Mouse (Mus musculus): Measurements from ENCODE around the gene Zkscan8. TPM values are rescaled to one million over a fixed set of nuclear protein-coding genes. Genes with fewer than 3 reads are reported as not detected.
"Not testable (repeated sequence)": the region's sequence is repeated elsewhere in the genome, so short reads cannot be mapped to it uniquely, and the experiment has no call there.

Gene Zkscan8
- polyA plus RNA-seq, 1 experiment from 2014 or later, result 11.9 TPM

DNA sequence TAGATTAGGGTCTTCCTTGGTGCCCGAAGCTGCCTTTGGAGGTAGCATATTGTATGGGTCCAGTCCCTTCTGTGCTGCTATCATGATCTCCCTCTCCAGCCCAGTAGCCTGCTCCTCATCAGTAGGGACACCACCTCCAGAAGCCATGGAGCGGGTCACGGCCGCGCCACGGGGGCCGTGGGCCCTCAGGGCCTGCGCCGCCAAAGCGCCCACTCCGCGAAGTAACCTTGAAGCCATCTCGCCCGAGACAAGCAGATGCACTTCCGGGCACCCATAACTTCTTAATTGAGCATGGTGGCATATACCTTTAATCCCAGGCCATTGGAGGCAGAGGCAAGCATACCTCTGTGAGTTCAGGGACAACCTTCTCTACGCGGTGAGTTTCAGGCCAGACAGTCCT is 29.7 kb downstream of the Zkscan8 start, which contains the start of gene Gm11273:
TSS of gene Gm11273 (minus strand) at position 237 of the 400 bp plus-strand sequence.
- ATAC-seq (replicated peaks; ENCODE audit: insufficient number of reproducible peaks, low FRiP score, low TSS enrichment, low read depth); H3K4me3 ChIP-seq (ENCODE audit: low read depth, low read length); H3K9me3 ChIP-seq (replicated peaks; ENCODE audit: control insufficient read depth, low read length); DNase-seq (ENCODE audit: low spot score); H3K4me1 ChIP-seq (ENCODE audit: control insufficient read depth, insufficient read depth, low read length); H3K27me3 ChIP-seq (ENCODE audit: control insufficient read depth, insufficient read depth, low read length); H3K27ac ChIP-seq (replicated peaks; ENCODE audit: low read depth, low read length); H3K4me2 ChIP-seq (ENCODE audit: low read depth, low read length); H3K9ac ChIP-seq (replicated peaks; ENCODE audit: low read length); H3K36me3 ChIP-seq (replicated peaks; ENCODE audit: control insufficient read depth, insufficient read depth, low read depth, low read length): not testable (repeated sequence)
- WGBS, result 92% methylated on average over 16 of the region's 17 CpGs

DNA sequence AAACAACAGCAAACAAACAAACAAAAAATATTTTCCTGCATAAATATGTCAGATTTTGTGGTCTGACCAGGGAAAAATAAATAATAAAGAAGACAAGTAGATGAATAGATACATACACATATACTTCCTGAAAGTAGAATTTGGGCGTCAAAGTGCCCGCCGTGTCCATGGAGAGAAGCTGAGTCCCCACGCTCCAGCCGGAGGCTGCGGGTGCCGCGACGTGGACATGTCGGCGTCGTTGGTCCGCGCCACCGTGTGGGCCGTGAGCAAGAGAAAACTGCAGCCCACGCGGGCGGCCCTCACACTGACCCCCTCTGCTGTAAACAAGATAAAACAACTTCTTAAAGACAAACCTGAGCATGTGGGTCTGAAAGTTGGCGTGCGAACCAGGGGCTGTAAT is 35.8 kb downstream of the Zkscan8 start, which contains the start of gene AK157302:
TSS of gene AK157302 (plus strand) at position 144 of the 400 bp plus-strand sequence.
- Histone ChIP-seq H3K4me3 (ENCODE audit: low read depth, low read length) (no peak within 1 kb of the TSS), H3K9me3 (replicated peaks; ENCODE audit: control insufficient read depth, low read length) (no peaks in the 10 kb centered on the region), H3K27me3 (ENCODE audit: control insufficient read depth, insufficient read depth, low read length) (no peaks in the 10 kb centered on the region), H3K4me1 (ENCODE audit: control insufficient read depth, insufficient read depth, low read length) (no peaks in the 10 kb centered on the region), H3K9ac (replicated peaks; ENCODE audit: low read length) (no peak within 1 kb of the TSS), H3K27ac (replicated peaks; ENCODE audit: low read depth, low read length) (no peak within 1 kb of the TSS), H3K4me2 (ENCODE audit: low read depth, low read length) (no peak within 1 kb of the TSS), H3K36me3 (replicated peaks; ENCODE audit: control insufficient read depth, insufficient read depth, low read depth, low read length) (no peaks in the 10 kb centered on the region)
- 89% methylated on average over 21 of the region's 21 CpGs for WGBS
- ATAC-seq (replicated peaks; ENCODE audit: insufficient number of reproducible peaks, low FRiP score, low TSS enrichment, low read depth) (no peak), DNase-seq (ENCODE audit: low spot score) (no peak)

DNA sequence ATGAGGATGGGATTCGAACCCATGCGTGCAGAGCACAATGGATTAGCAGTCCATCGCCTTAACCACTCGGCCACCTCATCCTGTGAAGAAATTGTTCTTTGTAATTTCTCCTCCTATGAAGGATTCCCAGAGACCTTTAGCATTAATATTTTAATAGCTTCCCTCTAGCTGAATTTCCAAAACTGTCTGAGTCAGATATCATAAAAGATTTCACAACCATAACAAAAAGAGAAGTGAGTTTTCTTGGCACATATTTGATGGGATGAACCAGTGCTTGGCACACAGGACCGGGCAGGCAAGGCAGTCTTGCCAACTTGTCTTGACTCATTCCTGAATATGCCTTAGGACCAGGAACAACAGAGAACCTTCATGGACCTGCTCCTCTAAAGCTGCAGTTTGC is 38.1 kb downstream of the Zkscan8 start:
- no peak overlapping the region for H3K27ac ChIP-seq (replicated peaks; ENCODE audit: low read depth, low read length)
- ATAC-seq (replicated peaks; ENCODE audit: insufficient number of reproducible peaks, low FRiP score, low TSS enrichment, low read depth), result no peak
- no peak overlapping the region for H3K4me2 ChIP-seq (ENCODE audit: low read depth, low read length)
- DNase-seq (ENCODE audit: low spot score), result no peak
- H3K4me3 ChIP-seq (ENCODE audit: low read depth, low read length), result no peak overlapping the region
- no peaks in the 10 kb centered on the region for H3K4me1 ChIP-seq (ENCODE audit: control insufficient read depth, insufficient read depth, low read length)
- WGBS, result 93% methylated on average over 5 of the region's 5 CpGs
- no peaks in the 10 kb centered on the region for H3K9me3 ChIP-seq (replicated peaks; ENCODE audit: control insufficient read depth, low read length)
- H3K36me3 ChIP-seq (replicated peaks; ENCODE audit: control insufficient read depth, insufficient read depth, low read depth, low read length), result no peaks in the 10 kb centered on the region
- no peaks in the 10 kb centered on the region for H3K27me3 ChIP-seq (ENCODE audit: control insufficient read depth, insufficient read depth, low read length)
- H3K9ac ChIP-seq (replicated peaks; ENCODE audit: low read length), result no peak overlapping the region

DNA sequence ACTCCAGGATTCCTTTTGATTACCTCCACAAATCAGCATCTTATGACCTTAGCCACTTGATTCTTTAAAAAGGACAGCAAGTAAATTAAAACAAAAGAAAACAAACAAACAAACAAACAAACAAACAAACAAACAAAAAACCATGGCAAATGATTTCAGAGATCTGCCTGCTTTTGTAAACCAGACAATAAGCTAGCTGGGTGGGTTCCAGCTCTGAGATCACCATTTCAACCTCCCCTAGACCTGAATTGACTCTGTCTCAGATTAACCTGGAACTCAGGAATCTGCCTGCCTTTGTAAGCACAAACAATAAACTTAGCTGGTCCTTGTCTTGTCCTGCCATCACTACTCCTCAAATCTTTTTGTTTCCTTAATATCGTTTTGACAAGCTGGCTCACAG is 44.0 kb downstream of the Zkscan8 start:
- DNase-seq (ENCODE audit: low spot score), result no peak
- H3K4me3 ChIP-seq (ENCODE audit: low read depth, low read length), result no peak overlapping the region
- no peaks in the 10 kb centered on the region for H3K27me3 ChIP-seq (ENCODE audit: control insufficient read depth, insufficient read depth, low read length)
- H3K9ac ChIP-seq (replicated peaks; ENCODE audit: low read length), result no peak overlapping the region
- ATAC-seq (replicated peaks; ENCODE audit: insufficient number of reproducible peaks, low FRiP score, low TSS enrichment, low read depth), result no peak
- no peaks in the 10 kb centered on the region for H3K4me1 ChIP-seq (ENCODE audit: control insufficient read depth, insufficient read depth, low read length)
- no peak overlapping the region for H3K4me2 ChIP-seq (ENCODE audit: low read depth, low read length)
- no peak overlapping the region for H3K27ac ChIP-seq (replicated peaks; ENCODE audit: low read depth, low read length)
- H3K9me3 ChIP-seq (replicated peaks; ENCODE audit: control insufficient read depth, low read length), result no peaks in the 10 kb centered on the region
- WGBS, result 97% methylated on average over 1 of the region's 1 CpGs
- no peaks in the 10 kb centered on the region for H3K36me3 ChIP-seq (replicated peaks; ENCODE audit: control insufficient read depth, insufficient read depth, low read depth, low read length)

DNA sequence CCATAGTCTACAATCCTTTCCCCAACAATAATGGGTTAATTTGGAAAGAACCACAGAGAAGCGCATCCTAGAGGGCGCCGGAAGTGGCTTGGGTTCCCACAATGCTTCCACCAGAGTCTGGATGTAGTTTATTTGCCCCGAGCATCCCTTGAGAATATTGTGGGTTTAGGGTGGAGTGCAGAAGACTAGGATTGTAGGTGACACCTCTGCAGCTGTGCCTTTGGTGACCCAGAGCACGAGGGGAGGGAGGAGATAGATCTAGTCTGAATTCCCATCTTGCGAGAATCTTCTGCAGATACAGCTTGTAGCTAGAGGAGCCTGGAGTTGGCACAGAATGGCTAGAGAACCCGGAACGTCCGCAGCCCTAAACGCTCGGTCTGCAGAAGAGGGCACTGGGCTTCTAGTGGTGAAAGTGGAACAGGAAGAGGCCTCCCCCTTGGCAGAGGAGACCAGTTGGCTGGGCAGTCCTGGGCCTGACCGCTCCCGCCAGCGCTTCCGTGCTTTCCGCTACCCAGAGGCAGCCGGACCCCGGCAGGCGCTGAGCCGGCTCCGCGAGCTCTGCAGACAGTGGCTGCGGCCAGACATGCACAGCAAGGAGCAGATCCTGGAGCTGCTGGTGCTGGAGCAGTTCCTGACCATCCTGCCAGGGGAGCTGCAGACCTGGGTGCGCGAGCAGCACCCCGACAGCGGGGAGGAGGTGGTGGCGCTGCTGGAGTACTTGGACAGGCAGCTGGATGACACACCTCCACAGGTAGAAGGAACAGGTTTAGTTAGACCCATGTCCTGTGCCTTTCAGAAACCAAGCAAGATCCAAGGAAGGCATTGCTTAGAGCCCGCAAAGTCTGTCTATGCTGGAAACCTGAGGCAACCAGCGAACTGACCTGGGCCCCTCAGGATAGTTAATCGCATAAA is 51.9 kb downstream of the Zkscan8 start, which contains the start of the genes Zkscan4 and Gm10065:
TSS of gene Zkscan4 (plus strand) at position 149 of the 912 bp plus-strand sequence.
TSS of gene Gm10065 (minus strand) at position 683 of the 912 bp plus-strand sequence.
- peak; percentile 76 for ATAC-seq (replicated peaks; ENCODE audit: insufficient number of reproducible peaks, low FRiP score, low TSS enrichment, low read depth)
- not testable (repeated sequence) for H3K4me1 ChIP-seq (ENCODE audit: control insufficient read depth, insufficient read depth, low read length); H3K9me3 ChIP-seq (replicated peaks; ENCODE audit: control insufficient read depth, low read length); H3K27me3 ChIP-seq (ENCODE audit: control insufficient read depth, insufficient read depth, low read length); H3K36me3 ChIP-seq (replicated peaks; ENCODE audit: control insufficient read depth, insufficient read depth, low read depth, low read length); H3K27ac ChIP-seq (replicated peaks; ENCODE audit: low read depth, low read length)
- Histone ChIP-seq H3K4me2 (ENCODE audit: low read depth, low read length) (peak within 1 kb of the TSS; percentile 67), H3K9ac (replicated peaks; ENCODE audit: low read length) (peak within 1 kb of the TSS; percentile 71), H3K4me3 (ENCODE audit: low read depth, low read length) (peak within 1 kb of the TSS; percentile 47)
- 3% methylated on average over 31 of the region's 31 CpGs for WGBS
- peak; percentile 83 for DNase-seq (ENCODE audit: low spot score)

DNA sequence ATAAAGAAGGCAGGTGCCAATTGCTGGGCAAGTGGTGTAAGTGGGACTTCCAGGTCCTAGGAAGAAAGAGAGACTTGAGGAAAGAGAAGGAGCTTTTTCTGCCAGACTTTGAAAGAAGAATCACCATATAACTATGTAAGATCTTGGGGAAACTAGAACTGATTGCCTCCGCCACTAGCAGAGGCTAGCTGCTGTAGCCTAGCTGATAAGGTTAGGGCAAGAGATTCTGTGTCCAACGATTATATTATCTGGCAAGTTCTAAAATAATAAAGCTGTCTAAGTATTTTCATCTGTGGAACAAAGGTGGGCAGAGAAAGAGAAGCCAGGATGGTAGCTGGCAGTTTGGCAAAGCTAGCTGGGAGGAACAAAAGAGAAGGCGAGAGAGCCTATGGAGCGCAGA is 58.5 kb downstream of the Zkscan8 start:
- H3K27me3 ChIP-seq (ENCODE audit: control insufficient read depth, insufficient read depth, low read length), result no peaks in the 10 kb centered on the region
- no peaks in the 10 kb centered on the region for H3K4me1 ChIP-seq (ENCODE audit: control insufficient read depth, insufficient read depth, low read length)
- H3K4me2 ChIP-seq (ENCODE audit: low read depth, low read length), result no peak overlapping the region
- H3K36me3 ChIP-seq (replicated peaks; ENCODE audit: control insufficient read depth, insufficient read depth, low read depth, low read length), result no peaks in the 10 kb centered on the region
- DNase-seq (ENCODE audit: low spot score) (no peak), ATAC-seq (replicated peaks; ENCODE audit: insufficient number of reproducible peaks, low FRiP score, low TSS enrichment, low read depth) (no peak)
- no peak overlapping the region for H3K4me3 ChIP-seq (ENCODE audit: low read depth, low read length)
- no peaks in the 10 kb centered on the region for H3K9me3 ChIP-seq (replicated peaks; ENCODE audit: control insufficient read depth, low read length)
- WGBS, result 29% methylated on average over 4 of the region's 4 CpGs
- H3K9ac ChIP-seq (replicated peaks; ENCODE audit: low read length), result no peak overlapping the region
- H3K27ac ChIP-seq (replicated peaks; ENCODE audit: low read depth, low read length), result no peak overlapping the region

DNA sequence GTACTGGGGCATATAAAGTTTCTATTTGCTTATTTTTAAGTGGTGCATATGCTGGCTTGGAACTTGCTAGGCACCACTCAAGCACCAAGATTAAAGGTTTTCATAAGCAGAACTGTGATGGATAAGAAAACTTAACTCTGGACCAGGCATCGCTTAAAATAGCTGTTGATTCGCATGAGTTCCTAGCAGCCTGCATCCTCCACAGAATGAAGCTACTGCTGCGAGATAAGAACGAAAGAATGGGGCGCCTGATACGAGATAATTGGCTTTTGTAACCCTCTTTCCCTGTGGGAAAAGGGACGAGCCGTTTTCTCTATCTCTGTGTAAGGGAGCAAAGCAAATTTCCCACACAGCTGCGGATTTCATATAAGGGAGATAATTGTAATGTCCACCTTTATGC is 61.8 kb downstream of the Zkscan8 start:
- ATAC-seq (replicated peaks; ENCODE audit: insufficient number of reproducible peaks, low FRiP score, low TSS enrichment, low read depth) (no peak), DNase-seq (ENCODE audit: low spot score) (no peak)
- no peaks in the 10 kb centered on the region for H3K36me3 ChIP-seq (replicated peaks; ENCODE audit: control insufficient read depth, insufficient read depth, low read depth, low read length)
- no peaks in the 10 kb centered on the region for H3K9me3 ChIP-seq (replicated peaks; ENCODE audit: control insufficient read depth, low read length)
- no peaks in the 10 kb centered on the region for H3K4me1 ChIP-seq (ENCODE audit: control insufficient read depth, insufficient read depth, low read length)
- H3K4me3 ChIP-seq (ENCODE audit: low read depth, low read length), result no peak overlapping the region
- H3K27ac ChIP-seq (replicated peaks; ENCODE audit: low read depth, low read length), result no peak overlapping the region
- no peak overlapping the region for H3K9ac ChIP-seq (replicated peaks; ENCODE audit: low read length)
- WGBS, result 20% methylated on average over 9 of the region's 9 CpGs
- H3K4me2 ChIP-seq (ENCODE audit: low read depth, low read length), result no peak overlapping the region
- no peaks in the 10 kb centered on the region for H3K27me3 ChIP-seq (ENCODE audit: control insufficient read depth, insufficient read depth, low read length)
